Mouse (Mus musculus) limb, embryonic 11.5 days (tissue): ENCODE measurements at regions not wholly inside any gene's neighbourhood (a gene's known extent, or its start where the extent isn't known, plus 50 kb on each side); places are given as distances from the start of the nearest gene placed in this dataset.

Experiments
- ATAC-seq: fragments of 200-750 bp; cut with Nextera tagmentation; 2 replicates; pipeline ENCODE4 v1.8.0; 2017; ENCODE audit warnings: low read depth; ENCODE audit not compliant: insufficient number of reproducible peaks, low FRiP score, low TSS enrichment
- DNase-seq: peaks from one replicate; pipeline ENCODE4 v3.0.0-alpha.2; 2015; ENCODE audit warnings: low spot score
- H3K27ac ChIP-seq: fragments of 300-500 bp; sonication (generic); replicated peaks from 2 replicates; pipeline ENCODE4 v1.5.1; 2014; ENCODE audit warnings: low read depth, mild to moderate bottlenecking, low read length
- H3K27me3 ChIP-seq: fragments of 300-500 bp; sonication (generic); 2 replicates; pipeline ENCODE4 v1.6.1; 2014; ENCODE audit warnings: mild to moderate bottlenecking, low read length, mixed read lengths; ENCODE audit not compliant: control insufficient read depth, insufficient read depth
- H3K36me3 ChIP-seq: fragments of 300-500 bp; sonication (generic); 2 replicates; pipeline ENCODE4 v1.6.1; 2014; ENCODE audit warnings: mild to moderate bottlenecking, low read length, moderate library complexity, mixed read lengths; ENCODE audit not compliant: control insufficient read depth, insufficient read depth
- H3K4me1 ChIP-seq: fragments of 300-500 bp; sonication (generic); 2 replicates; pipeline ENCODE4 v1.6.1; 2014; ENCODE audit warnings: low read length, mixed read lengths; ENCODE audit not compliant: control insufficient read depth, insufficient read depth
- H3K4me2 ChIP-seq: fragments of 300-500 bp; sonication (generic); 2 replicates; pipeline ENCODE4 v1.6.1; 2014; ENCODE audit warnings: low read depth, mild to moderate bottlenecking, moderate library complexity; ENCODE audit not compliant: severe bottlenecking
- H3K4me3 ChIP-seq: fragments of 300-500 bp; sonication (generic); 2 replicates; pipeline ENCODE4 v1.5.1; 2014; ENCODE audit warnings: low read depth, low read length
- H3K9ac ChIP-seq: fragments of 300-500 bp; sonication (generic); 2 replicates; pipeline ENCODE4 v1.6.1; 2014; ENCODE audit warnings: mild to moderate bottlenecking, low read length
- H3K9me3 ChIP-seq: fragments of 300-500 bp; sonication (generic); 2 replicates; pipeline ENCODE4 v1.6.1; 2016; ENCODE audit warnings: low read length; ENCODE audit not compliant: control insufficient read depth
- WGBS: fragments of 180-500 bp; shearing (Covaris S2); extraction: QIAGEN DNeasy Blood & Tissue Kit; methylation state at CpG from one replicate; pipeline ENCODE4 v1.1.7; 2014; 5-methylcytosine and 5-hydroxymethylcytosine counted together

GRCm38 (mm10) chr4:105565796-105566195 lies 223.9 kb upstream of the Gm12728 start:
- H3K4me3 ChIP-seq, result no peak overlapping the region
- H3K9me3 ChIP-seq, result no peaks in the 10 kb centered on the region; the same call in 1 of the 2 replicates
- H3K4me1 ChIP-seq, result no peaks in the 10 kb centered on the region
- no peak overlapping the region for H3K9ac ChIP-seq
- no peak overlapping the region for H3K4me2 ChIP-seq
- H3K27ac ChIP-seq, result no peak overlapping the region
- WGBS, result 90% methylated on average over 7 of the region's 7 CpGs
- no peak for DNase-seq
- no peak for ATAC-seq
- H3K36me3 ChIP-seq, result no peaks in the 10 kb centered on the region
- H3K27me3 ChIP-seq, result no peaks in the 10 kb centered on the region

GRCm38 (mm10) chr4:105566513-105567457 lies 222.9 kb upstream of the Gm12728 start:
- Histone ChIP-seq H3K9me3 (no peaks in the 10 kb centered on the region; the same call in 1 of the 2 replicates), H3K27ac (no peak overlapping the region), H3K9ac (no peak overlapping the region), H3K4me3 (no peak overlapping the region), H3K27me3 (no peaks in the 10 kb centered on the region), H3K4me2 (no peak overlapping the region), H3K36me3 (no peaks in the 10 kb centered on the region), H3K4me1 (no peaks in the 10 kb centered on the region)
- ATAC-seq, result no peak
- DNase-seq, result no peak
- WGBS, result 52% methylated on average over 8 of the region's 8 CpGs

GRCm38 (mm10) chr4:105569671-105570070 lies 220.0 kb upstream of the Gm12728 start:
- Histone ChIP-seq H3K9me3 (no peaks in the 10 kb centered on the region; the same call in 1 of the 2 replicates), H3K4me3 (no peak overlapping the region), H3K27me3 (no peaks in the 10 kb centered on the region), H3K9ac (no peak overlapping the region), H3K36me3 (no peaks in the 10 kb centered on the region), H3K4me2 (no peak overlapping the region), H3K27ac (no peak overlapping the region), H3K4me1 (no peaks in the 10 kb centered on the region)
- DNase-seq (no peak), ATAC-seq (no peak)
- WGBS, result 94% methylated on average over 1 of the region's 1 CpGs

- H3K9me3 ChIP-seq, result no peaks in the 10 kb centered on the region
- no peak overlapping the region for H3K9ac ChIP-seq
- no peak overlapping the region for H3K4me2 ChIP-seq
- WGBS, result 41% methylated on average over 2 of the region's 2 CpGs
- H3K36me3 ChIP-seq, result no peaks in the 10 kb centered on the region
- no peaks in the 10 kb centered on the region for H3K27me3 ChIP-seq
- peak; percentile 51; the same call in 1 of the 2 replicates for ATAC-seq
- peaks cover 5% of the 10 kb centered on the region; the same call in 1 of the 2 replicates for H3K4me1 ChIP-seq
- peak; percentile 32 for DNase-seq
- H3K4me3 ChIP-seq, result no peak overlapping the region
- H3K27ac ChIP-seq, result no peak overlapping the region
Observed at GRCm38 (mm10) chr4:105575550-105575949, 214.1 kb upstream of the Gm12728 start.

GRCm38 (mm10) chr4:105580987-105581386 lies 208.7 kb upstream of the Gm12728 start:
- ATAC-seq, result no peak
- Histone ChIP-seq H3K9ac (no peak overlapping the region), H3K27me3 (no peaks in the 10 kb centered on the region), H3K4me2 (no peak overlapping the region), H3K27ac (no peak overlapping the region), H3K4me3 (no peak overlapping the region), H3K36me3 (no peaks in the 10 kb centered on the region), H3K4me1 (no peaks in the 10 kb centered on the region), H3K9me3 (no peaks in the 10 kb centered on the region)
- DNase-seq, result no peak
- 69% methylated on average over 7 of the region's 7 CpGs for WGBS

GRCm38 (mm10) chr4:105584329-105584925 lies 205.2 kb upstream of the Gm12728 start:
- Histone ChIP-seq H3K4me1 (no peaks in the 10 kb centered on the region), H3K4me2 (no peak overlapping the region), H3K9me3 (no peaks in the 10 kb centered on the region), H3K9ac (no peak overlapping the region), H3K27me3 (no peaks in the 10 kb centered on the region), H3K36me3 (no peaks in the 10 kb centered on the region), H3K4me3 (no peak overlapping the region), H3K27ac (no peak overlapping the region)
- 76% methylated on average over 10 of the region's 10 CpGs for WGBS
- DNase-seq (no peak), ATAC-seq (no peak)

- Histone ChIP-seq H3K4me1 (no peaks in the 10 kb centered on the region; the same call in 1 of the 2 replicates), H3K4me3 (no peak overlapping the region), H3K9ac (no peak overlapping the region), H3K4me2 (no peak overlapping the region), H3K36me3 (no peaks in the 10 kb centered on the region), H3K27me3 (no peaks in the 10 kb centered on the region), H3K9me3 (no peaks in the 10 kb centered on the region), H3K27ac (no peak overlapping the region)
- DNase-seq (no peak), ATAC-seq (no peak)
- 86% methylated on average over 1 of the region's 1 CpGs for WGBS
Observed at GRCm38 (mm10) chr4:105603661-105604060, 186.0 kb upstream of the Gm12728 start.

GRCm38 (mm10) chr4:105604607-105605006 lies 185.1 kb upstream of the Gm12728 start:
- no peak overlapping the region for H3K9ac ChIP-seq
- no peaks in the 10 kb centered on the region for H3K27me3 ChIP-seq
- H3K9me3 ChIP-seq, result no peaks in the 10 kb centered on the region
- WGBS, result 84% methylated on average over 2 of the region's 2 CpGs
- no peaks in the 10 kb centered on the region; the same call in 1 of the 2 replicates for H3K4me1 ChIP-seq
- H3K4me2 ChIP-seq, result no peak overlapping the region
- no peak overlapping the region for H3K27ac ChIP-seq
- no peak for DNase-seq
- H3K4me3 ChIP-seq, result no peak overlapping the region
- H3K36me3 ChIP-seq, result no peaks in the 10 kb centered on the region
- ATAC-seq, result no peak
